ENCODE assay signal across 18 mouse cellular contexts in the genomic region with DNA sequence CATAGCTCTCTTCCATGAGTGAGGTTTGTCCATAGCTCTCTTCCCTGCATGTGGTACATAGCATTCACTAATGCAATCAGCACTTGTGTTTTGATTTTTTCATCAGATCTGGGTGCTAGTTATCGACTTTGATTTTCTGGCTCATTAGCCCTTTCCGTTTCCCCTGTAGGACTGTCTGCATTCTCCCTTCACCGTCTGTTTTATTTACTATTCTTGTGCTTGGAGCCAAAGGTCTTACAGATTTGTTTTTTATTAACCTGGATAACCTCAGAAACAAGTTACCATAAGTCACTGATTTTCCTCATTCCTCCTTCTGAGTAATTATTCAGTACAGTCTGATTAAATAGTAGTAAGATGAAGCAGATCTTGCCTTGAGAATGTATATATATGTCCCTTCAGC.
"Had no signal": no experiment of that assay in that cellular context is flagged by ENCODE, and none has a peak within 500 bp of the region (broad histone marks: within the 10 kb centered on the region; RNA-seq: fewer than 3 reads in every experiment).

No protein-coding gene starts in this region.

- H3K9ac ChIP-seq: lung, embryonic 14.5 days; midbrain, embryonic 12.5 days; neural tube, embryonic 13.5 days; neural tube, embryonic 15.5 days had no signal

- H3K4me3 ChIP-seq: midbrain, embryonic 10.5 days; midbrain, embryonic 12.5 days; myocyte; neural tube, embryonic 13.5 days; neural tube, embryonic 15.5 days had no signal

- H3K36me3 ChIP-seq: midbrain, embryonic 10.5 days; midbrain, embryonic 12.5 days; neural tube, embryonic 13.5 days; neural tube, embryonic 15.5 days had no signal

- ATAC-seq: midbrain, embryonic 16.5 days had no signal

- H3K9me3 ChIP-seq: midbrain, embryonic 10.5 days; midbrain, embryonic 12.5 days; neural tube, embryonic 13.5 days; neural tube, embryonic 15.5 days had no signal

- DNase-seq: lung, adult 18-20 months; lung, postnatal 10 days; lung, postnatal 4 days; midbrain, embryonic 14.5 days; retina, postnatal 1 day; right cerebral cortex, adult 18-20 months; right cerebral cortex, postnatal 25 days; spleen, adult 18-20 months; thymus, adult 18-20 months; thymus, postnatal 14 days; thymus, postnatal 36 days had no signal

- H3K4me2 ChIP-seq: lung, embryonic 14.5 days; midbrain, embryonic 12.5 days; neural tube, embryonic 13.5 days; neural tube, embryonic 15.5 days had no signal

- H3K27me3 ChIP-seq: midbrain, embryonic 12.5 days; neural tube, embryonic 13.5 days; neural tube, embryonic 15.5 days had no signal

- H3K27ac ChIP-seq: midbrain, embryonic 10.5 days; midbrain, embryonic 12.5 days; neural tube, embryonic 13.5 days; neural tube, embryonic 15.5 days had no signal
